Mouse (Mus musculus) heart, embryonic 10.5 days (tissue): Measurements from ENCODE around the gene Slc8a2. TPM values are rescaled to one million over a fixed set of nuclear protein-coding genes. Genes with fewer than 3 reads are reported as not detected.

Experiments
- DNase-seq: peaks from one replicate; pipeline ENCODE4 v3.0.0-alpha.2; 2017; ENCODE audit warnings: low spot score
- H3K27ac ChIP-seq: fragments of 300-500 bp; sonication (generic); 2 replicates; pipeline ENCODE4 v1.5.1; 2016; ENCODE audit warnings: mild to moderate bottlenecking
- H3K27me3 ChIP-seq: fragments of 300-500 bp; sonication (generic); 2 replicates; pipeline ENCODE4 v1.6.1; 2016; ENCODE audit warnings: mild to moderate bottlenecking; ENCODE audit not compliant: poor library complexity, insufficient read depth, severe bottlenecking
- H3K36me3 ChIP-seq: fragments of 300-500 bp; sonication (generic); 2 replicates; pipeline ENCODE4 v1.6.1; 2016; ENCODE audit warnings: mild to moderate bottlenecking, moderate library complexity
- H3K4me1 ChIP-seq: fragments of 300-500 bp; sonication (generic); 2 replicates; pipeline ENCODE4 v1.6.1; 2016; ENCODE audit warnings: mild to moderate bottlenecking
- H3K4me3 ChIP-seq: fragments of 300-500 bp; sonication (generic); 2 replicates; pipeline ENCODE4 v1.5.1; 2016; ENCODE audit warnings: mild to moderate bottlenecking, moderate library complexity
- H3K9me3 ChIP-seq: fragments of 300-500 bp; sonication (generic); 2 replicates; pipeline ENCODE4 v1.6.1; 2016; ENCODE audit warnings: mild to moderate bottlenecking, moderate library complexity
- WGBS: fragments of 180-500 bp; shearing (Covaris S2); methylation state at CpG from one replicate; pipeline ENCODE4 v1.1.7; 2016; 5-methylcytosine and 5-hydroxymethylcytosine counted together
- polyA plus RNA-seq: library from polyadenylated mRNA; unstranded; fragments of >200 nt; fragmentation: Nextera tagmentation; extraction: Ambion mirVana; gene quantifications from 2 replicates; pipeline ENCODE4 v1.2.1, GENCODE M21; 2016

The Slc8a2 gene
- polyA plus RNA-seq, 1 experiment from 2014 or later = 0.24 TPM

GRCm38 (mm10) chr7:16183663-16184062, 54.0 kb downstream of the Slc8a2 start:
- no peaks in the 10 kb centered on the region for H3K9me3 ChIP-seq
- no peaks in the 10 kb centered on the region for H3K4me1 ChIP-seq
- no peak overlapping the region for H3K4me3 ChIP-seq
- no peaks in the 10 kb centered on the region for H3K27me3 ChIP-seq
- 20% methylated on average over 8 of the region's 8 CpGs for WGBS
- H3K36me3 ChIP-seq = peaks cover 24% of the 10 kb centered on the region
- peak; percentile 87 for DNase-seq
- H3K27ac ChIP-seq = no peak overlapping the region

- no peaks in the 10 kb centered on the region for H3K9me3 ChIP-seq
- WGBS = 80% methylated on average over 8 of the region's 8 CpGs
- peaks cover 6% of the 10 kb centered on the region for H3K27me3 ChIP-seq
- H3K4me1 ChIP-seq = no peaks in the 10 kb centered on the region
- H3K27ac ChIP-seq = no peak overlapping the region
- no peak overlapping the region for H3K4me3 ChIP-seq
- DNase-seq = no peak
- peaks cover 11% of the 10 kb centered on the region; the same call in 1 of the 2 replicates for H3K36me3 ChIP-seq
Observed at GRCm38 (mm10) chr7:16187494-16187893, 57.9 kb downstream of the Slc8a2 start.

- Histone ChIP-seq H3K4me3 (no peak overlapping the region), H3K4me1 (no peaks in the 10 kb centered on the region), H3K9me3 (no peaks in the 10 kb centered on the region), H3K27ac (no peak overlapping the region), H3K27me3 (peaks cover 6% of the 10 kb centered on the region), H3K36me3 (peaks cover 10% of the 10 kb centered on the region; the same call in 1 of the 2 replicates)
- DNase-seq = no peak
- WGBS = 16% methylated on average over 5 of the region's 5 CpGs
Observed at GRCm38 (mm10) chr7:16192315-16192714, 62.7 kb downstream of the Slc8a2 start.

GRCm38 (mm10) chr7:16193702-16194101, 64.1 kb downstream of the Slc8a2 start:
- Histone ChIP-seq H3K27me3 (peaks cover 6% of the 10 kb centered on the region), H3K9me3 (no peaks in the 10 kb centered on the region), H3K4me3 (no peak overlapping the region), H3K4me1 (no peaks in the 10 kb centered on the region), H3K36me3 (peaks cover 24% of the 10 kb centered on the region), H3K27ac (no peak overlapping the region)
- no peak for DNase-seq
- WGBS = 52% methylated on average over 3 of the region's 3 CpGs

- Histone ChIP-seq H3K27me3 (no peaks in the 10 kb centered on the region), H3K36me3 (peaks cover 47% of the 10 kb centered on the region), H3K9me3 (no peaks in the 10 kb centered on the region), H3K4me1 (no peaks in the 10 kb centered on the region), H3K27ac (no peak overlapping the region), H3K4me3 (no peak overlapping the region)
- DNase-seq = no peak
- WGBS = 69% methylated on average over 6 of the region's 6 CpGs
Observed at GRCm38 (mm10) chr7:16196616-16197015, 67.0 kb downstream of the Slc8a2 start.

- Histone ChIP-seq H3K27ac (no peak overlapping the region), H3K36me3 (peaks cover 52% of the 10 kb centered on the region), H3K9me3 (no peaks in the 10 kb centered on the region), H3K4me3 (no peak overlapping the region), H3K4me1 (no peaks in the 10 kb centered on the region), H3K27me3 (no peaks in the 10 kb centered on the region)
- DNase-seq = no peak
- 77% methylated on average over 5 of the region's 5 CpGs for WGBS
Observed at GRCm38 (mm10) chr7:16197166-16197565, 67.5 kb downstream of the Slc8a2 start.

- 86% methylated on average over 11 of the region's 11 CpGs for WGBS
- no peaks in the 10 kb centered on the region for H3K4me1 ChIP-seq
- peaks cover 65% of the 10 kb centered on the region for H3K36me3 ChIP-seq
- H3K4me3 ChIP-seq = no peak overlapping the region
- H3K27me3 ChIP-seq = no peaks in the 10 kb centered on the region
- H3K27ac ChIP-seq = no peak overlapping the region
- DNase-seq = no peak
- H3K9me3 ChIP-seq = no peaks in the 10 kb centered on the region
Observed at GRCm38 (mm10) chr7:16198540-16198939, 68.9 kb downstream of the Slc8a2 start.

- Histone ChIP-seq H3K9me3 (no peaks in the 10 kb centered on the region), H3K27me3 (no peaks in the 10 kb centered on the region), H3K4me1 (no peaks in the 10 kb centered on the region), H3K27ac (no peak overlapping the region), H3K4me3 (no peak overlapping the region), H3K36me3 (peaks cover 91% of the 10 kb centered on the region)
- 75% methylated on average over 6 of the region's 6 CpGs for WGBS
- DNase-seq = no peak
Observed at GRCm38 (mm10) chr7:16201136-16201535, 71.5 kb downstream of the Slc8a2 start.

- Histone ChIP-seq H3K9me3 (no peaks in the 10 kb centered on the region), H3K27me3 (no peaks in the 10 kb centered on the region), H3K4me3 (no peak overlapping the region), H3K4me1 (no peaks in the 10 kb centered on the region), H3K27ac (no peak overlapping the region), H3K36me3 (peaks cover 89% of the 10 kb centered on the region)
- no peak for DNase-seq
- WGBS = 81% methylated on average over 15 of the region's 15 CpGs
Observed at GRCm38 (mm10) chr7:16202756-16203504, 73.3 kb downstream of the Slc8a2 start.

- H3K4me3 ChIP-seq = no peak overlapping the region
- WGBS = 92% methylated on average over 13 of the region's 13 CpGs
- H3K9me3 ChIP-seq = no peaks in the 10 kb centered on the region
- no peaks in the 10 kb centered on the region for H3K27me3 ChIP-seq
- no peaks in the 10 kb centered on the region for H3K4me1 ChIP-seq
- no peak for DNase-seq
- no peak overlapping the region for H3K27ac ChIP-seq
- peaks cover 85% of the 10 kb centered on the region for H3K36me3 ChIP-seq
Observed at GRCm38 (mm10) chr7:16203505-16203903, 73.9 kb downstream of the Slc8a2 start.

- no peaks in the 10 kb centered on the region for H3K9me3 ChIP-seq
- H3K27ac ChIP-seq = no peak overlapping the region
- 79% methylated on average over 9 of the region's 9 CpGs for WGBS
- H3K27me3 ChIP-seq = no peaks in the 10 kb centered on the region
- H3K4me1 ChIP-seq = no peaks in the 10 kb centered on the region
- DNase-seq = no peak
- peaks cover 81% of the 10 kb centered on the region for H3K36me3 ChIP-seq
- H3K4me3 ChIP-seq = no peak overlapping the region
Observed at GRCm38 (mm10) chr7:16204791-16205190, 75.2 kb downstream of the Slc8a2 start.

- H3K27ac ChIP-seq = no peak overlapping the region
- H3K36me3 ChIP-seq = peaks cover 87% of the 10 kb centered on the region
- H3K9me3 ChIP-seq = no peaks in the 10 kb centered on the region
- 82% methylated on average over 7 of the region's 7 CpGs for WGBS
- H3K4me3 ChIP-seq = no peak overlapping the region
- H3K27me3 ChIP-seq = no peaks in the 10 kb centered on the region
- H3K4me1 ChIP-seq = no peaks in the 10 kb centered on the region
- no peak for DNase-seq
Observed at GRCm38 (mm10) chr7:16207076-16207475, 77.5 kb downstream of the Slc8a2 start.

GRCm38 (mm10) chr7:16207496-16207895, 77.9 kb downstream of the Slc8a2 start:
- WGBS = 85% methylated on average over 10 of the region's 10 CpGs
- Histone ChIP-seq H3K4me1 (no peaks in the 10 kb centered on the region), H3K36me3 (peaks cover 86% of the 10 kb centered on the region), H3K27ac (no peak overlapping the region), H3K27me3 (no peaks in the 10 kb centered on the region), H3K9me3 (no peaks in the 10 kb centered on the region), H3K4me3 (no peak overlapping the region)
- no peak for DNase-seq
